Mouse (Mus musculus) left cerebral cortex, adult 8-10 months (tissue): ENCODE data around the gene Vmn2r89. TPM values are rescaled to one million over a fixed set of nuclear protein-coding genes. Genes with fewer than 3 reads are reported as not detected.
A peak's percentile ranks its signal among the peaks of the same experiment; 100 is the strongest.
"Not testable (repeated sequence)": the region's sequence is repeated elsewhere in the genome, so short reads cannot be mapped to it uniquely, and the experiment has no call there.

ENCODE experiments used
- DNase-seq, 2 experiments: peaks; one replicate each; pipeline ENCODE4 v3.0.0; 2022; ENCODE audit warnings: low spot score in 2 of 2
- total RNA-seq, 4 experiments: library from RNA; stranded (reverse); gene quantifications; 2 replicates each; pipeline ENCODE4 v1.2.4; 2022

Gene Vmn2r89
- not detected for total RNA-seq

DNA sequence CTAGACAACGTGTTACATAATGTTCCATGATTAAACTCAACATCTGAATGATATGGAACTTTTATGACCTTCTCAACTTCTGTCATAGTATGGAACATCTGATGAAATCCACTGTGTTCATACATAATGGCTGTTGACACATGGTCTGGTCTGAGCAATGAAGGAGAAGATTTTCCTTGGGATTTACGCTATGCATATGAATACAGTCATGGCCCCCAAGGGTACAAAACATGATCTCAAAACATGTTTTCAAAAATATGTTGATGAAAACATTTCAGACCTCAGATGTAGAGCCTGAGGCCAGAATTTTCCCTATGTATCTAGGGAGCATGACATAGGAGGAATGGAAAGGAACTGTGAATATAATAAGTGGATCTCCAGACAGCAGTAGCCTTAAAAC is at the start of gene Vmn2r89:
Gene Vmn2r89, plus strand, starts transcription at position 301 of the 400 bp plus-strand sequence.
- not testable (repeated sequence) for DNase-seq

DNA sequence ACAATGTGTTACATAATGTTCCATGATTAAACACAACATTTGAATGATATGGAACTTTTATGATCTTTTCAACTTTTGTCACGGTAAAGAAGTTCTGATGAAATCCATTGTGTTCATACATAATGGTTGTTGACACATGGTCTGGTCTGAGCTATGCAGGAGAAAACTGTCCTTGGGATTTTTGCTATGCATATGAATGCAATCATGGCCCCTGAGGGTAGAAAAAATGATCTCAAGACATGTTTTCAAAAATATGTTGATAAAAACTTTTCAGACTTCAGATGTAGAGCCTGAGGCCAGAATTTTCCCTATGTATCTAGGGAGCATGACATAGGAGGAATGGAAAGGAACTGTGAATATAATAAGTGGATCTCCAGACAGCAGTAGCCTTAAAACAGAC is 41.1 kb upstream of the Vmn2r89 start, which contains the start of gene Vmn2r88:
Gene Vmn2r88, plus strand, starts transcription at position 301 of the 400 bp plus-strand sequence.
- DNase-seq: no peak

DNA sequence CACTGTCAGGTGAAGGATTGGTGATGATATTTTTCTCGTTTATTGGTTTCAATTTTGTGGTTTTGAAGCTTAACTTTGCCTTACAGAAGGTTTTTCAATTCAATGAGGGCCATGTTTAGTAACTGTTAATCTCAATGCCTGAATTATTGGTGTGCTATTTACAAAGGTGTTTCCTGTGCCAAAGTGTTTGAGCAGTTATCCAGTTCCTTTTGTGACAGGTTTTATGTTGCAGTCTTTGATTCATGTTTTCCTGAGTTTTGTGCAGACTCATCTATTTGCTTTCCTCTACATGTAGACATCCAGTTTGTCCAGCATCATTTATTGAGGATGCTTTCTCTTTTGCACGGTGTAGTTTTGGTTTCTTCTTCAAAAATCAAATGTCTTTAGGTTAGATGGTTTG is 27.8 kb upstream of the Vmn2r89 start:
- DNase-seq: no peak

DNA sequence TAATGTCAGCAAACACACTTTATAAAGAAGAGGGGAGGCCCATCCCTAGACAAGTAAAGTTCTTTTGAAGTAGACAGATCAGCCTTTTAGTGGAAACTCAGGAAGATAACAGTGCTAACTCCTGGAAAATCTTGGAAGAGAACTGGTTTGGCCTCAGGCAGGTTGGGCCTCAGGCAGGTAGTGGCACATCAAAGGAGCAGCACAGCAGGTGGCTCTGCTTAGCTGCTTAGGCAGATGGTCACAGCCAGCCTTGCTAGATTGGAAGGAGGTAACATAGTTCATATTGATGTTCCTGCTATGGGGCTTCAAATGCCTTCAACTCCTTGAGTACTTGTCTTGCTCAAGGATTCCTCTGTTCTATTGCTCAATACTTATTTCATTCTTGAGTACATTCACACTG is 21.5 kb upstream of the Vmn2r89 start:
- not testable (repeated sequence) for DNase-seq

DNA sequence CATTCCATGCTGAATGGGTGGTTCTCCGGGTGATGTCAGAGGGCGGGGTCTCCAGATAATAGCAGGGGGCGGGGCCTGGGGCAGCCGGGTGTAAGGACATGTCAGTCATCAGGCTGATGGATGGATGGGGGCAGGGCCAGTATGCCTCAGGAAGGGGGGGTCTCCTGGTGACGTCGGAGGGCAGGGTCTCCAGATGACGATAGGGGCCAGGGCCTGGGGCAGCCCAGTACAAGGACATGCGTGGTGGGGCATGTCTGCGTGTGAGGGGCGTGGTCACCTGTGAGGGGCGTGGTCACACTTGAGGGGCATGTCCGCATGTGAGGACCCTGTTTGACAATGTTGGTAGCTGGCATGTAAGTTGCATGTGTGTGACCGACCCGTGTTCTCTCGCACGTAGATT is 17.1 kb upstream of the Vmn2r89 start:
- DNase-seq: peak in 1 of 2 experiments; percentile 5

DNA sequence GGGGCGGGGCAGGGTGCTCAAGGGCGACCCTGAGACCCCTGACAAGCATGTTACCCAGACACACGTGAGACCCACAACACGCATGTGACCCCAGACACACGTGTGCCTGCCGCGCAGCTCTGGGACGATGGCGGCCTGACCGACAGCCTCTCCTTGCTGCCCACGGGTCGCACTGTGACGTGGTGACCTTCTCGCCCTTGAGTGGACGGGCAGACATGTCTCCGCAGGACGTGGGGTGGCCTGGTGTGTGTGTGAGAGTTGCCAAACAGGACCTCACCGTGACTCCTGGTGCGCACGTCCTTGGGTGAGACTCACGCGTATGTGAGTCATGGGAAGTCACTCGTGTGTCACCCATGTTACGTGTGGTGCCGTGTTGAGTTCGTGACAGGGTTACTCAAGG is 16.6 kb upstream of the Vmn2r89 start:
- no peak for DNase-seq

DNA sequence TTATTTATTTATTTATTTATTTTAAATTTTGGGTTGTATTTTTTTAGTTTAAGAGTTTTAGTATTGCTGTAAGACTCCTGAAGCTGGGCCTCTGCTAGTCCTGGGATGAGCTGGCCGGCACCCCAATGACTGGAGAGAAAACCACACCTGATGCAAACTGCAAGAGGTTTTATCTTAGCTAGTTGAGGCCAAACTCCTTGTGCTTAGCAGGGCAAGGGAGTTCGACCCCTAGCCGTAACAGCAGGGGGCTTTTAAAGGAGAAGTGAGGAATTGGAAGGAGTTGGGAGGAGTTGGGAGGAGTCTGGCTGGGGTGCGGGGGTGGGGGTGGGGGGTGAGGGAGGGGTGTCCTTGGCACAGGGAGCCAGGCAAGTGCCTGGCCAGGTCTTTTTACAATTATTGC is 12.7 kb upstream of the Vmn2r89 start:
- DNase-seq: no peak

DNA sequence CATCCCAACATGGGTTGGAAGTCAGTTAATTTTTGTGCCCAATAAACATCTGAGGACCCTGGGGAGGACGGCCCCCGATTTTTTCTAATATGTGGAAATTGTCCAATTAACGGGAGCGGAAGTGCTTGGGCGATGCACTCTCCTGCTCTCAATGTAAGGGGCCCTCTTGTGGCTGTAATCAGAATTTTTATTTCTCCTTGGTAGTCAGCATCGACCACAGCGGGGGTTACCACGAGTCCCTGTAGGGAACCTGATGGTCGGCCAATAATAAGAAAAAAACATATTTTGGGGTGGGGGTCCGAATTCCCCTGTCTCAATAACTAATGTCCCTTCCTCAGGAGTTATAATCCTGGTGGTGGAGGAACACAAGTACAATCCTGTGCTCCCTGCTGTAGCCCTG is 28.6 kb downstream of the Vmn2r89 start:
- DNase-seq: not testable (repeated sequence)

DNA sequence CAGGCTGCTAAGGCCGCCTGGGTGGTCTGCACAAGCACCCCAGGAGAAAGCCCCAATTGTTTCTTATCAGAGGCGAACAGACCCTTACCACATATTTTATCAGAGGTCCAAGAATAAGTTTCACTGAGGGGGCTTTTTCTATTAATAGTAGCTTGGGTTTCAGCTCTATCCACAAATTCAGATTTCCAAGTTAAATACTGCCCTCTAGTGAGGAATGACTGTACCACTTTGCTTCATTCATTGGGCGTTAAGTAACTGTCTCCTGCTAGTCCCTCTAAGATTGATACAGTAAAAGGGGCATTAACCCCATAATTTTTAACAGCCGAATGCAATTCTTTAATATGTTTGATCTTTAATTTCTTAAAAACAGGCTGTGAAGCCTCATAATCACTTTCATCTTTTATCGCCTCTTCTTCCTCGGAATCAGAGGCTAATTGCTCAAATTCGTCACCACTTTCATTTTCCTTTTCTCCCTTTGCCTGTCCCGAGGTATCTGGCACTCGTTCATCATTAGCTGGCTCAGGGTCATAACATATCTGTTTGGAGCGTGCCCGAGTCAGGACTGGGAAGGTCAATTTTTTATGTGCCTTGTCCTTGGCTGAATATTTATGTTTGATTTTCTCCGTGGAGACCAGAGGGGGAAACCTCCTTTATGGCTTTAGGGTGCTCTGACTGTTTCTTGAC is 29.8 kb downstream of the Vmn2r89 start:
- not testable (repeated sequence) for DNase-seq

DNA sequence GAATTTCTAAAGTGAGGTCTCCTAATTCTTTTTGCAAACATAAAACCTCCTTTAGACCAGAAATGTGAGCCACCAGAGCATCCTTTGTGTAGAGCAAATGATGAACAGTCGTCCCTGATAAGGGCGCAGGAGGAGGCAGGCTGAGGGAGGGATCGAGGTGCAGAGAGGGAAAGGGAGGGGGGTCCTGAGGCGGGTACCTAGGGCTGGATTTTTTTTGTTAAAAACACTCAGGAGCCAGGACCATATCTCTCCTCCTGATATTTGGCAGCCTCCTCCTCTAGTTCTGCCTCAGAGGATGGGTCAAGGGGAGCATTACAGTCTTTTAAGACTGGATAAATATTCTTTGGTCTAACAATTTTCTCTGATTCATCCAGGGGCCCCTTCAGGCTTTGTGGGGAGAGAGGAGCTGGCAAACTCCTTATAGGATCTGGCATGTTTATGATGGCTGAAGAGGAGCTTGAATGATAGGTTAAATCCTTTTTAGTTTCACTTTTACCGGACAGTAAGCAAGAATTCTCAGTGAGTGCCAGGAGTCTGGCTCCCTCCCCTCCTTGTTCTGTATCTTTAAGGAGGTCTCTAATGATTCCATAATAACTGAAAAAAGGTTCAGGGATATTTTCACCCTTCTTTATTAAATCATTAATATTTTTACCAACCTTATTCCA is 30.5 kb downstream of the Vmn2r89 start:
- no peak for DNase-seq

DNA sequence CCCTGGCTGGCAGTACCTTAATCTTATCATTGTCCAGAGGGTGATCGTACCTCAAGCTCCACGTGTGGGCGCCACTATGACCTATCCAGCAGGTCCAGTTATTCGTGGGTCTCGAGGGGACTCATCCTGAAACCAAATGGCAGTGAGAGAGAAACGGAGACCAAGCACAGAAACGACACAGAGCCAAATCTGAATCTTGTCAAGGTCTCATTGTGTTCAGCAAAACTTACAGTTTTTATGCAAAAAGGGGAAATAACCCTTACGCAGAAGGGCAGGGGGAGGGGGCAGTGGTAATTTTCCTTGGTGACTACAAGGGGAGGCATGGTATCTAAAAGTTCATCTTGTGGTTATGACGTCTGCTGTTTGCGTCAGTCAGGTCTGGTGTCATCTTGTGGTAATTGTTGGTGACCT is 31.3 kb downstream of the Vmn2r89 start:
- not testable (repeated sequence) for DNase-seq

DNA sequence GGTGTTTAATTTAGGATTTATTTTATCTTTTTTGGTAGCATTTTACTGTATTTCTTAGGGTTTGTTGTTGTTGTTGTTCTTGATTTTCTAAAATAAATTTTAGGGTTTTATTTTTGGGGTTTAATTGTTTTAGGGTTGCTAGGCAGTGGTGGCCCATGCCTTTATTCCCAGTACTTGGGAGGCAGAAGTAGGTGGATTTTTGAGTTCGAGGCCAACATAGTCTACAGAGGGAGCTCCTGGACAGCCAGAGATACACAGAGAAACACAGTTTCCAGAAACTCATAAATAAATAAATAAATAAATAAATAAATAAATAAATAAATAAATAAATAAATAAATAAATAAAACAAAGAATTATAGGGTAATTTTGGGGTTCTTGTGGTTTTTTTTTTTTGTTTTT is 32.0 kb downstream of the Vmn2r89 start:
- no peak for DNase-seq

DNA sequence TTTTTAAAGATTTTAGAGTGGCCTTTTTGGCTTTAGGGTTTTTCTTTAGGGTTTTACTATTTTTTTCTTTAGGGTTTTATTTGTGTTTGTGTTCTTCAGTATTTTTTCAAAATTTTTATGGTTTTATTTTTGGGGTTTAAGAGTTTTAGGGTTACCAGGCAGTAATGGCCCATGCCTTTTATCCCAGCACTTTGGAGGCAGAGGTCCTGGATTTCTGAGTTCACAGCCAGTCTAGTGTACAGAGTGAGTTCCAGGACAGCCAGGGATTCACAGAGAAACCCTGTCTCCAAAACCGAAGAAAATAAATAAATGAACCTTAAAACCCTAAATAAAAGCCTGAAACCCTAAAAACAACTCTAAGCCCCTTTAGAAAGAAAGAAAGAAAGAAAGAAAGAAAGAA is 34.5 kb downstream of the Vmn2r89 start:
- DNase-seq: no peak

DNA sequence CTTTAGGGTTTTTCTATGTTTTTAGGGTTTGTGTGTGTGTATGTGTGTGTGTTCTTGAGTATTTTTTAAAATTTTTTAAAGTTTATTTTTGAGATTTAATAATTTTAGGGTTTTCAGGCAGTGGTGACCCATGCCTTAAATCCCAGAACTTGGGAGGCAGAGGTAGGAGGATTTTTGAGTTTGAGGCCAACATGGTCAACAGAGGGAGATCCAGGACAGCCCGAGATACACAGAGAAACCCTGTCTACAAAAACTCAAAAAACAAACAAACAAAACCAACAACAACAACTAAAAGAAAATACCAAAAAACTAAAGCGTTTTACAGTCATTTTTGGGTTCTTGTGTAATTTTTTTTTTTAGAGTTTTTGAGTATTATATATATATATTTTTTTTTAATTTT is 44.1 kb downstream of the Vmn2r89 start:
- no peak for DNase-seq

DNA sequence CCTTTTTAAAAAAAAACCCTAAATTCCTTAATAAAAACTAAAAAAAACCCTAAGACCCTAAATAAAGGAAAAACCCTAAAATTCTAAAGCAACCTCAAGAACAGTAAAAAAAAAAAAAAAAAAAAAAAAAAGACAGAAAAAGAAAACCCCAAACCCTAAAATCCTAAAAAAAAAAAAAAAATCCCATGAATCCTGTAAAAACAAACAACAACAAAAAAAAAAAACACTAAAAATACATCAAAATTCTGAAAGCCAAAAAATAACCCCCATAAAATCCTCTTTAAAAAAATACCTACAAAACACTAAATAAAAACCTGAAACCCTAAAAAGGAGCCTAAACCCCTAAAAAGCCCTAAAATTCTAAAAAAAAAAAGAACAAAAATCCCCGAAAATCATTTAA is 45.3 kb downstream of the Vmn2r89 start:
- no peak for DNase-seq

DNA sequence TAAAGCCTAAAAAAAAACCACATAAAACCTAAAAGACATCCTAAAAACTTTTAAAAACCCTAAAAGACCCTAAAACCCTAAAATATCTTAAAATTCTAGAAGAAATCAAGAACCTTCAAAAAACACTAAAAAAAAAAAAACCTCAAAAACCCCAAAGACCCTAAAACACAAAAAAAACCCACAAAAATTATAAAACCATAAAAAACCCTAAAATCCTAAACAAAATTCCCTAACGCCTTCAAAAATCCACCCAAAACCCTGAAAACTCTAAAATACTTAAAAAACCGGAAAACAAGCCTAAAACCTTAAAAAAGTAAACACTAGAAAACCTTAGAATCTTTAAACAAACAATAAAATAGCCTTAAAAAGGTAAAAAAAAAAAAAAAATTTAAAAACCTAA is 46.3 kb downstream of the Vmn2r89 start:
- no peak for DNase-seq

DNA sequence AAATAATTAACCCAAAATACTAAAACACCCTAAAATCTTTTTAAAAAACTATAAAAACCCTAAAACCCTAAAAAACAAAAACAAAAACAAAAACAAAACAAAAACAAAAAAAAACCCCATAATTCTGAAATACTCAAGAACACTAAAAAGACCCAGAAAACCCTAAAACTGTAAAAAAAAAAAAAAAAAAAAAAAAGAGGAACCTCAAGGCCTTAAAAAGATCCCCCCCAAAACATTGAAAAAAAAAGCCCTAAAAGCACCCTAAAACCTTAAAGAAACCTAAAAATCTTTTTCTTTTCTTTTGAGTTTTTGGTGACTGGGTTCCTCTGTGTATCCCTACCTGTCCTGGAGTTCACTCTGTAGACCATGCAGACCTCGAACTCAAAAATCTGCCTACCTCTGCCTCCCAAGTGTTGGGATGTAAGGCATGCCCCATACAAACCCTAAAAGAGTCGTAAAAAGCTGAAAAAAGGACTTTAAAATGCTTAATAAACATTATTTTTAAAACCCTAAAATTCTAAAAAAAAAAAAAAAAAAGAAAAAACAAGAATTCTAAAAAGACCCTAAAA is 48.1 kb downstream of the Vmn2r89 start:
- DNase-seq: no peak

DNA sequence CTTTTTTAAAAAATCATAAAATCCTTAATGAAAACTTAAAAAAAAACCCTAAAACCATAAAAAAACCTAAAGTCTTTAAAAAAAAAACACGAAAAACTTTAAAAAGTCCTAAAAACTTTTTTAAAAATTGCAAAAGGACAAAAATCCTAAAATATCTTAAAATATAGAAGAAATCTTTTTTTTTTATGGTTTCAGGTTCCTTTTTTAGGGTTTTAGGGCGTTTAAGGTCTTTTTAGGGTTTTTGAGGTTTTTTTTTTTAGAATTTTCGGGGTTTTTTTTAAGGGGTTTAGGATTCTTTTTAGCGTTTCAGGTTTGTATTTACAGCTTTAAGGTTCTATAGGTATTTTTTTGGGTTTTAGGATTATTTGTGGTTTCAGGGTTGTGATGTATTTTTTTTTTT is 48.8 kb downstream of the Vmn2r89 start:
- no peak for DNase-seq

DNA sequence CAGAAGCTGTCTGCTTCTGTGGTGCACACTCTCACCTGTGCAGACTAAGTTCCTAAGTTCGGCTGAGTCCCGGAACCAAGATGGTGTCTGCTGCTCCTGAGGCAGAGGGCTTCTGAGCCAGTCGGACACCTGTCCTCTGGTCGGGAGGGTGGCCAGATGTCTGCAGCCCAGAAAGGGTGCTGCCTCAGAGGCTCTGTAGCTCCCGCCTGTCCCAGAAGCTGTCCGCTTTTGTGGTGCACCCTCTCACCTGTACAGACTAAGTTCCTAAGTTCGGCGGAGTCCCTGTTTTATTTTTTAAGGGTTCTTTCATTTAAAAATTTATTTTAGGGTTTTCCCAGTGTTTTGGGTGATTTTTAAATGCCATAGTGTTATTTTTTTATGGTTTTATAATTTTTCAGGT is 55.8 kb downstream of the Vmn2r89 start:
- no peak for DNase-seq
